Mouse (Mus musculus) CH12.LX (cell line): Measurements from ENCODE around the gene Asb18.

Experiments used
- BHLHE40 ChIP-seq: IDR thresholded peaks from 2 replicates; pipeline ENCODE4 v1.6.1; 2011; ENCODE audit warnings: mild to moderate bottlenecking, low read depth, low read length, improper control_type of control experiment
- MAX ChIP-seq: IDR thresholded peaks from 2 replicates; pipeline ENCODE4 v1.6.1; 2011; ENCODE audit warnings: low read length, improper control_type of control experiment
- NRF1 ChIP-seq: IDR thresholded peaks from 2 replicates; pipeline ENCODE4 v1.6.1; 2014; ENCODE audit warnings: low read depth, mild to moderate bottlenecking, inconsistent platforms, low read length, improper control_type of control experiment, moderate library complexity

DNA sequence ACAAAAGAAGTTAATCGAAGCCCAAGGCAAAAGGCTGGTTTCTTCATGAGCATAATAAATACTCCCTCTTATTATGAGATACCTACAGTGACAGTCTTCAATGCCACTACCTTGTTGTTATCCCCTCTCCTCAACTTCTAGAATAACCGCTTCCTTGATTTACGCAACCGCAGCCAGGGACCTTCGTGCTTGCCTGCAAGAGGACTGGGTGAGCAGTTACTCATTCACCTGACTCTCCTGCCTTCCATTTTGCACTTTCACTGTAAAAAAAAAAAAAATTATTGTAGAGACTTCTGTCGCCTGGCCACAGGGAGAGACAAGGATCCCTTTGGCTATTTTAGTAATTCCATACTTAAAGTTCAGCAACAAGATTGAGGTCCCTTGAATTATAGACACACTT is 81.4 kb downstream of the Asb18 start:
- no peak for TF ChIP-seq NRF1
- TF ChIP-seq BHLHE40, result no peak
- no peak for TF ChIP-seq MAX
